Comparison of ENCODE assay signal across 9 mouse cellular contexts in the genomic region with DNA sequence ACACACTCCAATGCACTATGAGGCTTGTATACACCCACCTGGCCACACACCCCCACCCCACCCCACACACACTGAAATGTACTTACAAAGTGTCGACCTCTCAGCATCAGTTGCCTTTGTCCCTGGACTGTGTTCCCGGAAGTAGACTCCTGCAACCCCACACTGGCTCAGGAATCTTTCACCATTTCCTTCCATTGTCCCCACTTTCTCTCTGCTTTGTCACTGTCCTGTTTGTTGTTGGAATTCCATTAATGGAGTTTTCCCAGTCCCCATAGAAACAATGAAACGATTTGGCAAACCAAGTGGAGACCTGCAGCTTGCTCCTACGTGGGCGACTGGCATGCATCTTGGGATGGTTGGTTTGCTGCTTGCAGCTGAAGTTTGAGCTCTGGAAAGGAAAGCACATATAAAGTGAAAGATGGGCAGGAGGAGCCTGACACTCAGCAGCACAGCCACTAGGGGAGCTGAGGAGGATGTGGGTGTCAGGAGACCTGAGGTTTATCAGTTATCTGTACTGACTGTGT.
DNase-seq lines count a peak whose midpoint lies in the region; ATAC-seq and TF ChIP-seq lines count a peak whose summit lies in the region.
"Had no signal": no experiment of that assay in that cellular context is flagged by ENCODE, and none has a peak within 500 bp of the region (broad histone marks: within the 10 kb centered on the region; RNA-seq: fewer than 3 reads in every experiment).

No protein-coding gene starts in this region.

- ATAC-seq in liver, embryonic 14.5 days (ENCODE audit: insufficient read depth) = no peak

- intact Hi-C loops in heart, postnatal 36 days (cut with DNase I) = no loop called here

- H3K9ac ChIP-seq in liver, embryonic 14.5 days (replicated peaks) = no peak overlapping the region
- H3K9ac ChIP-seq: stomach, embryonic 15.5 days had no signal

- no peaks in the 10 kb centered on the region for H3K27me3 ChIP-seq in liver, embryonic 14.5 days (ENCODE audit: control insufficient read depth, insufficient read depth, low read length)
- H3K27me3 ChIP-seq: stomach, embryonic 15.5 days had no signal

- TF ChIP-seq CTCF in liver, embryonic 14.5 days (IDR thresholded peaks at IDR 0.05; ENCODE audit: low read depth) = peak; percentile 56

- peak; percentile 18 to 19 for DNase-seq in heart, adult 18-20 months
- DNase-seq in heart, postnatal 36 days = no peak
- DNase-seq in 416B (ENCODE audit: low read depth) = peak; percentile 26
- no peak for DNase-seq in liver, embryonic 14.5 days (ENCODE audit: low read depth in 3 of 3, low spot score in 3 of 3)
- DNase-seq in adrenal gland, postnatal 4 days (ENCODE audit: low spot score in 2 of 2) = no peak
- DNase-seq in right cerebral cortex, adult 2 months (ENCODE audit: low spot score in 2 of 2) = no peak
- no peak for DNase-seq in T-cell, adult 2 months (ENCODE audit: low spot score)

- H3K4me3 ChIP-seq in brown adipose tissue, adult 24 weeks (ENCODE audit: insufficient read depth, low read depth, low read length) = no peak overlapping the region
- no peak overlapping the region for H3K4me3 ChIP-seq in liver, embryonic 14.5 days (ENCODE audit: insufficient read depth in 1 of 2, low read depth in 2 of 2, low read length in 2 of 2)
- H3K4me3 ChIP-seq: stomach, embryonic 15.5 days had no signal

- peaks cover 8% of the 10 kb centered on the region; the same call in 1 of the 2 replicates for H3K4me1 ChIP-seq in brown adipose tissue, adult 24 weeks (ENCODE audit: control insufficient read depth, insufficient read depth, insufficient read length, low read length)
- no peaks in the 10 kb centered on the region for H3K4me1 ChIP-seq in liver, embryonic 14.5 days (replicated peaks; ENCODE audit: control insufficient read depth in 2 of 2, insufficient read depth in 2 of 2, low read length in 1 of 2)
- H3K4me1 ChIP-seq: stomach, embryonic 15.5 days had no signal

- no peaks in the 10 kb centered on the region for H3K36me3 ChIP-seq in liver, embryonic 14.5 days (replicated peaks; ENCODE audit: control insufficient read depth, insufficient read depth, low read depth)
- H3K36me3 ChIP-seq: stomach, embryonic 15.5 days had no signal

- H3K4me2 ChIP-seq in liver, embryonic 14.5 days (ENCODE audit: low read depth) = no peak overlapping the region
- H3K4me2 ChIP-seq: stomach, embryonic 15.5 days had no signal

- TF ChIP-seq EP300 in liver, embryonic 14.5 days (IDR thresholded peaks at IDR 0.05; ENCODE audit: low read depth) = no peak

- 30% methylated on average over 5 of the region's 5 CpGs for WGBS in liver, embryonic 14.5 days (ENCODE audit: insufficient replicate concordance)

- no peaks in the 10 kb centered on the region for H3K9me3 ChIP-seq in liver, embryonic 14.5 days (ENCODE audit: control insufficient read depth, low read length)
- H3K9me3 ChIP-seq: stomach, embryonic 15.5 days had no signal

- 0 out of 2 replicates have a peak overlapping the region, but pooled peaks have one; percentile 7 for H3K27ac ChIP-seq in brown adipose tissue, adult 24 weeks (replicated peaks; ENCODE audit: low read depth, low read length)
- no peak overlapping the region for H3K27ac ChIP-seq in liver, embryonic 14.5 days
- H3K27ac ChIP-seq: stomach, embryonic 15.5 days had no signal

Comparison
In these comparisons a context has a peak if more than half of its experiments do, and no peak if none do; other contexts are left out.
1. DNase-seq: peak in heart, adult 18-20 months (2 of 2) and 416B (single experiment); none in heart, postnatal 36 days (0 of 2), liver, embryonic 14.5 days (0 of 3), adrenal gland, postnatal 4 days (0 of 2), right cerebral cortex, adult 2 months (0 of 2) and T-cell, adult 2 months (single experiment).